Mouse (Mus musculus): ENCODE results near the gene Eif3l. TPM values are rescaled to one million over a fixed set of nuclear protein-coding genes. Genes with fewer than 3 reads are reported as not detected.

The Eif3l gene
- polyA plus RNA-seq (2012; rRNA removed): 81.2 and 105 TPM in 2 replicates

DNA sequence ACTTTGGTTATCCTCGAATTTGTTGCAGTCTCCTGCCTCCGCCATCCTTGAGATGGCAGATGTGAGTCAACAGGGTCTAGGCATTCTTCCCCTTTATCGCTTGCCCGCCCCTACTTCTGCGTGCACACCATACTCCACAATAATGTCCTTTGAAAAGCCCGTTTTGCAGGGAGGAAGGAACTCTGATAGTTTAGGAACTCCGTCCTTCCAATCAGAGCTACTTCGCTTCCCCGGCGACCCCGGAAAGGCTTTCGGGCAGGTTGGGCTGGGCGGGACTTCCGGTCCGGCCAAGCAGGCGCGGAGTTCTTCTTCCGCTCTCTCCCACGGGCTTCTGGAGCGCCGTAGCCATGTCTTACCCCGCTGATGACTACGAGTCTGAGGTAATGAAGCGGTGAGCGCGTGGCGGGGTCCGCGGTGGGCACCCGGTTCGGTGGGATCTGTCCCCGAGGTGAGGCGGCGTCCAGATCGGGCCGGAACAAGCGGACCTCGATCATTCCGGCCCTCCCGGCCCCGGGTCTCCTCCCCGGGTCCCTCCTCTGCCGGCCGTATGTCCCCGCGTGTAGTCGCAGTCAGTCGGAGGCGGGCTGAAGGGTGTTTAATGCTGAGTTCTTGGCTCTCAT is at the start of gene Eif3l:
Gene Eif3l (plus strand): TSS at position 267 of the 620 bp plus-strand sequence.
- DNase-seq: peak; percentile 84
- under 1% methylated on average over 49 of the region's 49 CpGs for WGBS
- TF ChIP-seq CTCF (IDR thresholded peaks at IDR 0.05; ENCODE audit: insufficient read depth, low read length): no peak
- peak; percentile 59; the same call in 1 of the 2 replicates for TF ChIP-seq POLR2A (IDR thresholded peaks at IDR 0.05; ENCODE audit: borderline replicate concordance, extremely low read depth, low read depth, low read length)

DNA sequence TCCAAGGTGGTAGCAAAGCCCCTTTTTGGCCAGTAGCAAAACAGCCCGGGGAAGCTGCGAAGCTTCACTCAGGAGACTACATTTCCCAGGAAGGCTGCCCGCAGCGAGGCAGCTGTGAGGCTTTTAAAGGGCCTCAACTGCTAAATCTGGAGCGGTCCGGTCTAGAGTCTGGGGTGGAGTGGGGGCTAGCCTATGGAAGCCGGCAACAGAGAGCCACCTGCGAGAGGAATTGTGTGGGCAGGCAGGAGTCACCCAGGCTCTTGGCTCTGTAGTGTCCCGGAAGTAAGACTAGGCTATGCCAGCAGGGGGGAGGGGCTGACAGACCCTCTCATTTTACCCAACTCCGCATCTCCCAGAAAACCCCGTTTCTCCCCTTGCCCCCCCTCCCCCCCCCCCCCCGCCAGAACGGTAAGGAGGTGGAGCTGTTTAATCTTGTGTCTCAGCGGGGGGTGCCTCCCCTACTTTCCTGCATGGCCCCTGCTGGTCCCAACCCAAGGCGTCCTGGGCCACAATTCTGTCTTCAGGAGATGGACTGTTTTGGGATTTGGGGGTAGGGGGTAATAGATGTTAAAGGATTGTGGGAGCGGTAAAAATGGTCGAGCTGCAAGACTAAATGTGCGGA is 49.2 kb upstream of the Eif3l start:
- WGBS: 20% methylated on average over 18 of the region's 18 CpGs
- no peak for DNase-seq

More for the DNA sequence above, at the start of gene Eif3l:
- Histone ChIP-seq H3K4me3 (replicated peaks; ENCODE audit: extremely low read depth, low read depth, low read length) (peak within 1 kb of the TSS; percentile 86), H3K4me1 (ENCODE audit: control insufficient read depth, insufficient read depth, low read length) (peaks cover 5% of the 10 kb centered on the region)

DNA sequence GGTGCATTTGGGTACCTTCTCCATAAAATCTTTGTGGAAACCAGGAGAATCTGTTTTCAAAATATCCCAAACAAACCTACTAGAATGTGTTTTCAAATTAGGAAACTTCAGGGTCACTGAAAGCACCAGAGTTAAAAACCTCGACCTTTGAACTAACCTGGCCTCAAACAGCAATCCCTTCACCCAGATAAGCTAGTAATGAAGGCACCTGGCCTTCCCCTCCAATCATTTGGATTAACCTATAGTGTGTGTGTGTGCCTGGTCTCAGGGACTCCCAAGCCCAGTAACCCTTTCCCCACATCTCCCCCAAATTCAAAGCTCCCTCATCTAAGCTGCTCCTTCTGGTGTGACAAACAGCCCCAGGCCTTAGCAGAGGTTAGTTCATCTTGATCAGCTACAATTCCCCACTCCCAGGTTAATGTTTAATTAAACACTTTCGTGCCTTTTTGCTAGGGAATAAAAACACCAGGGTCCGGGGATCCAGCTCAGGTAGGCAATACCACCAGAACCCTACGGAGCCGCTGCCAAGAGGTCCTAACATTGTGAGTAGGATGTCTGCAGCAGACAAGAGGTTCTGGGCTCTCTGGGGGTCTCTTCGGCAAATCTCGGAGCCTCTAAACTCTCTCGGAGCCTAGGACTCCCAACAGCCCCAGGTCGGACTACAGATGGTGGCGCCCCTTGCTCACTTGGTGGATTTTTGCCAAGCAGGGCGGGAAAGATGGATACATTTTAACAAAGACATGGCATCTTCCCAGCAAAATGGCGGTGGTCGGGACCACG is 48.3 kb upstream of the Eif3l start:
- TF ChIP-seq CTCF (IDR thresholded peaks at IDR 0.05; ENCODE audit: insufficient read depth, low read length) (no peak), POLR2A (IDR thresholded peaks at IDR 0.05; ENCODE audit: borderline replicate concordance, extremely low read depth, low read depth, low read length) (no peak)
- no peak overlapping the region for H3K4me3 ChIP-seq (replicated peaks; ENCODE audit: extremely low read depth, low read depth, low read length)
- peaks cover 17% of the 10 kb centered on the region for H3K4me1 ChIP-seq (ENCODE audit: control insufficient read depth, insufficient read depth, low read length)
- no peak for DNase-seq
- 57% methylated on average over 14 of the region's 14 CpGs for WGBS

More for the DNA sequence above, 49.2 kb upstream of the Eif3l start:
- TF ChIP-seq CTCF (IDR thresholded peaks at IDR 0.05; ENCODE audit: insufficient read depth, low read length) (no peak), POLR2A (IDR thresholded peaks at IDR 0.05; ENCODE audit: borderline replicate concordance, extremely low read depth, low read depth, low read length) (no peak)
- H3K4me1 ChIP-seq (ENCODE audit: control insufficient read depth, insufficient read depth, low read length): peaks cover 15% of the 10 kb centered on the region
- no peak overlapping the region for H3K4me3 ChIP-seq (replicated peaks; ENCODE audit: extremely low read depth, low read depth, low read length)

DNA sequence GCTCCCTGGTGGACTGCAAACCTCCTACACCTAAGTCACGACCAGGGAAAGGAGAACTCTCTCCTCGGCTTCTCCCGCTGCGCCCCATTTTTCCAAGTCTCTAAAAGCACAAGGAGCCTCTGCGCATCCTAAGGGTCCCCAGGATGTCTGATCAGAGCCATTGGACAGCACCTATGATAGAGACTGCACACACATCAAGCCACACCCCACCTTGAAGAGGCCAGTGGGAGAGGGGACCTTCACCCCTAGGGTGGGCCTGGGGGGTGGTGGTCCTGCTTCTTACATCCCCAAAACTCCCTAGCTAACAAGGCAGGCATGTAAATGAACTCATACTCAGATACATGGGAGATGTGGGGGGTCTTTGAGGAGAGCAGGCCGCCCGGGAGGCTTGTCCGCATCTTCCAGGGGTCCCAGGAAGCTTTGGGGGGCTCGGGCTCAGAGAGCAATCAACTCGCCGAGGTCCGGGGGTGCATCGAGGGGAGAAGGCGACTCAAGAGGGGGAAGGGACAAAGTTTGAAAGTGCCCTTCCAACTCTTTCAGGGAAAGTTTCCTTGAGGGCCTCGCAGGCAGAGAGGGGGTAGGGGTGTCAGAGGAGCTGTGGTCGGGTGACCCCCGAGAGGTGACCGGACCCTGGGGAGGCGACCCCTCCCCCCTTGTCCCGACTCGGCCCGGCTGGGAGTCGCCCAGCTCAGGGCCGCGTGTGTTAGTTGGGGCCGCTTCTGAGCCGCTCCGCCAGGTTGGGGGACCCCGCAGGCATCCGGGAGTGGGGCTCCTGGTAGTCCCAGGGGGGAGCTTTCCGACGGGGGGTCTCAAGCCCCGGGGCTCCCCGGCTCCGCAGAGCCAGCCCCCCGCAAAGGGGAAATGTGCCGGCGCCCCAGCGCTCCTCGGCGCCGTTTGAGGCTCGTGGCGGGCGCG is 47.4 kb upstream of the Eif3l start:
- TF ChIP-seq POLR2A (IDR thresholded peaks at IDR 0.05; ENCODE audit: borderline replicate concordance, extremely low read depth, low read depth, low read length) (no peak), CTCF (IDR thresholded peaks at IDR 0.05; ENCODE audit: insufficient read depth, low read length) (no peak)
- no peak for DNase-seq
- H3K4me3 ChIP-seq (replicated peaks; ENCODE audit: extremely low read depth, low read depth, low read length): peak overlapping the region; percentile 81
- WGBS: 7% methylated on average over 46 of the region's 46 CpGs
- H3K4me1 ChIP-seq (ENCODE audit: control insufficient read depth, insufficient read depth, low read length): peaks cover 17% of the 10 kb centered on the region

DNA sequence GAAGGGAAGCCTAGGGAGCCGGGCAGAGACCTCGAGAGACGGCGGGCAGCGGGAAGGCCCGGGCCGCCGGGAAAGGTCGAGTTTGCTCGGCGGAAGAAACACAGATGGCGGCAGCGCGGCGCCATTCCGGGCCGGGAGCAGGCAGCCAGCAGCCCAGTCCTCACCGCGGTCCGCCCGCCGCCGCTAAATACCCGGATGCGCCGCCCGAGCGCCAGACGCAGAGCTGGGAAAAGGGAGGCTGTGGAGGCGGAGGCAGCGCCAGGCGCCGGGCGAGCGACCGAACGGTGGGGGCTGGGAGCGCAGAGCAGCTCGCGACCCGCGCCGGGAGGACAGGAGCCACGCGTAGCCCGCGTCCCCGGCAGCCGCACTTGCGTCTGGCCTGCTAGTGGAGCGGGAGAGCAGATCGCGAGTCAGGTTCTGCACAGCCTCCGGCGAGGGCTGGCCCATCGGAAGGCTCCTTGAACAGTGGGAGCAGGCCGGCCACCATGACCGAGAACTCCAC is 46.7 kb upstream of the Eif3l start, which contains the start of gene H1f0:
Gene H1f0 (plus strand): TSS at position 214 of the 502 bp plus-strand sequence.
- TF ChIP-seq CTCF (IDR thresholded peaks at IDR 0.05; ENCODE audit: insufficient read depth, low read length) (no peak), POLR2A (IDR thresholded peaks at IDR 0.05; ENCODE audit: borderline replicate concordance, extremely low read depth, low read depth, low read length) (peak; percentile 91)
- H3K4me1 ChIP-seq (ENCODE audit: control insufficient read depth, insufficient read depth, low read length): peaks cover 17% of the 10 kb centered on the region
- under 1% methylated on average over 58 of the region's 58 CpGs for WGBS
- peak; percentile 93 for DNase-seq
- H3K4me3 ChIP-seq (replicated peaks; ENCODE audit: extremely low read depth, low read depth, low read length): peak within 1 kb of the TSS; percentile 81

DNA sequence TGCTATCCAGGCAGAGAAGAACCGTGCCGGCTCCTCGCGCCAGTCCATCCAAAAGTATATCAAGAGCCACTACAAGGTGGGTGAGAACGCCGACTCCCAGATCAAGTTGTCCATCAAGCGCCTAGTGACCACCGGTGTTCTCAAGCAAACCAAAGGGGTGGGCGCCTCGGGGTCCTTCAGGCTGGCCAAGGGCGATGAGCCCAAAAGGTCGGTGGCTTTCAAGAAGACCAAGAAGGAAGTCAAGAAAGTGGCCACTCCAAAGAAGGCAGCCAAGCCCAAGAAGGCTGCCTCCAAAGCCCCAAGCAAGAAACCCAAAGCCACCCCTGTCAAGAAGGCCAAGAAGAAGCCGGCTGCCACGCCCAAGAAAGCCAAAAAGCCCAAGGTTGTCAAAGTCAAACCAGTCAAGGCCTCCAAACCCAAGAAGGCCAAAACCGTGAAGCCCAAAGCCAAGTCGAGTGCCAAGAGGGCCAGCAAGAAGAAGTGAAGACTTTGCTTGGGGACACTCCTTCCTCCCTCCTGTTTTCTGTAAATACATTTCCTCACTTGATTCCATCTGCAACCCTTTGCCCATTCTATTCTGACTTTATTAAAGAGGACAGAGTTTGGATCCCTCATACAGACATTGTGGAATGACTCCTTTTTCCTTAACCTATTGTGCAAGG is 46.0 kb upstream of the Eif3l start:
- DNase-seq: no peak
- Histone ChIP-seq H3K4me1 (ENCODE audit: control insufficient read depth, insufficient read depth, low read length) (peaks cover 17% of the 10 kb centered on the region), H3K4me3 (replicated peaks; ENCODE audit: extremely low read depth, low read depth, low read length) (peak overlapping the region; percentile 81)
- TF ChIP-seq POLR2A (IDR thresholded peaks at IDR 0.05; ENCODE audit: borderline replicate concordance, extremely low read depth, low read depth, low read length) (peak; percentile 26; the same call in 1 of the 2 replicates), CTCF (IDR thresholded peaks at IDR 0.05; ENCODE audit: insufficient read depth, low read length) (no peak)
- WGBS: 10% methylated on average over 16 of the region's 16 CpGs

DNA sequence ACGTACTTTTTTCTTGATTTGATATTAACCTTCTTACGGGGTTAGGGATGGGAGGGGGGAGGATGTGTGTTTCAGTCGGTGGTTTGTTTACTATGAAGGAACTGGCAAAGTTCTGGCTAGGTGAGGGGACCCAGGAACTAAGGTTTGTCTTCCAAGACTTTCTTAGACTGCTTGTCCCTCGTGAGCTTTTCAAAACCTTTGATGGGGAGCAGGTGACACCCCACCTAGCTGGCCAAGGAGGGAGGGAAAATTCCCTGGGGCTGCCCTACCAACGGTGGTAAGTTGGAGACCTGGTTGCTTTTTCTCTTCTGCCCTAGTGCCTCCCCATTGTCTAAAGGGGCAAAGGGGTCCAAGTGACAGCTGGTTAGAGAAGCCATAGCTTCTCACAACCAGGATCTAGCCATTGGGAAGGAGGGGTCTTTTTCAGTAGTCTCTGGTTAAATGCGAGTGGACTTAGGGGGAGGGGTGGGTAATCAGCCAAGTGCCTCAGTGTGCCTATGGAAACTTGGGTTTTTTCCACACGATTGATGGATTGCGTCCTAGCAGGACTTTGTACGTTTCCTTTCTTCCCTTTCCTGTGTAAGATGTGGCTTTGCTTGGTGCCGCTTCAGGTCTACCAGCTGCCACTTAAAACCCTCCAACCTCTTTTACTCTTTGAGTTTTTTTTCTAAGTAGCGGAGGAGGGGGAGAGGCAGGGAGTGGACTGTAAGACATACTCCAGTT is 45.3 kb upstream of the Eif3l start:
- Histone ChIP-seq H3K4me3 (replicated peaks; ENCODE audit: extremely low read depth, low read depth, low read length) (peak overlapping the region; percentile 81), H3K4me1 (ENCODE audit: control insufficient read depth, insufficient read depth, low read length) (peaks cover 17% of the 10 kb centered on the region)
- TF ChIP-seq POLR2A (IDR thresholded peaks at IDR 0.05; ENCODE audit: borderline replicate concordance, extremely low read depth, low read depth, low read length) (no peak), CTCF (IDR thresholded peaks at IDR 0.05; ENCODE audit: insufficient read depth, low read length) (no peak)
- DNase-seq: no peak
- 3% methylated on average over 11 of the region's 11 CpGs for WGBS

Data from lung, adult 2 months (tissue).